In genomic region chr17:8276071-8276470, GRCm38 (mm10) we compare ENCODE assay signal across 31 mouse cellular contexts. TPM values are rescaled to one million over a fixed set of nuclear protein-coding genes. Genes with fewer than 3 reads are reported as not detected.
DNase-seq lines count a peak whose midpoint lies in the region; ATAC-seq lines count a peak whose summit lies in the region.
"Had no signal": no experiment of that assay in that cellular context is flagged by ENCODE, and none has a peak within 500 bp of the region (broad histone marks: within the 10 kb centered on the region; RNA-seq: fewer than 3 reads in every experiment).

No protein-coding gene starts in this region.

- H3K9me3 ChIP-seq in liver, embryonic 12.5 days (replicated peaks), result no peaks in the 10 kb centered on the region
- H3K9me3 ChIP-seq in liver, embryonic 11.5 days (ENCODE audit: control insufficient read depth, low read length), result no peaks in the 10 kb centered on the region
- H3K9me3 ChIP-seq in liver, embryonic 16.5 days (replicated peaks; ENCODE audit: control insufficient read depth, low read length), result no peaks in the 10 kb centered on the region
- H3K9me3 ChIP-seq: embryonic facial prominence, embryonic 13.5 days; forebrain, embryonic 12.5 days; heart, embryonic 10.5 days; hindbrain, embryonic 15.5 days; intestine, embryonic 15.5 days; limb, embryonic 12.5 days; lung, embryonic 15.5 days; midbrain, embryonic 15.5 days; neural tube, embryonic 13.5 days; stomach, embryonic 15.5 days had no signal

- 0 out of 2 replicates have a peak, but pooled peaks cover 17% of the 10 kb centered on the region for H3K27me3 ChIP-seq in liver, embryonic 12.5 days (replicated peaks)
- 0 out of 2 replicates have a peak, but pooled peaks cover 3% of the 10 kb centered on the region for H3K27me3 ChIP-seq in liver, embryonic 11.5 days (replicated peaks; ENCODE audit: control insufficient read depth, insufficient read depth, low read length)
- H3K27me3 ChIP-seq in liver, embryonic 16.5 days (ENCODE audit: control insufficient read depth, insufficient read depth, low read depth, low read length), result no peaks in the 10 kb centered on the region
- H3K27me3 ChIP-seq: hindbrain, embryonic 15.5 days; intestine, embryonic 15.5 days; lung, embryonic 15.5 days; midbrain, embryonic 15.5 days; stomach, embryonic 15.5 days had no signal

- DNase-seq in liver, embryonic 11.5 days (ENCODE audit: low spot score), result no peak
- peak; percentile 54 for DNase-seq in kidney, postnatal 14 days
- DNase-seq in lung, adult 18-20 months, result no peak
- DNase-seq in gastrocnemius, adult 8-10 months (ENCODE audit: low spot score in 2 of 2), result no peak
- no peak for DNase-seq in gastrocnemius, postnatal 25 days
- DNase-seq: adrenal gland, postnatal 10 days; cerebellum, adult 2 months; cerebellum, postnatal 36 days; embryo, embryonic 11 days; lung, postnatal 36 days; thymus, postnatal 4 days had no signal

- no peaks in the 10 kb centered on the region for H3K36me3 ChIP-seq in liver, embryonic 12.5 days
- no peaks in the 10 kb centered on the region for H3K36me3 ChIP-seq in liver, embryonic 11.5 days (ENCODE audit: control insufficient read depth, insufficient read depth, low read length)
- no peaks in the 10 kb centered on the region for H3K36me3 ChIP-seq in liver, embryonic 16.5 days (ENCODE audit: control insufficient read depth, insufficient read depth)
- H3K36me3 ChIP-seq: embryonic facial prominence, embryonic 13.5 days; forebrain, embryonic 12.5 days; heart, embryonic 10.5 days; hindbrain, embryonic 15.5 days; intestine, embryonic 15.5 days; limb, embryonic 12.5 days; lung, embryonic 15.5 days; midbrain, embryonic 15.5 days; neural tube, embryonic 13.5 days; stomach, embryonic 15.5 days had no signal

- peaks cover 13% of the 10 kb centered on the region; the same call in 1 of the 2 replicates for H3K4me1 ChIP-seq in liver, embryonic 12.5 days
- H3K4me1 ChIP-seq in liver, embryonic 11.5 days (replicated peaks; ENCODE audit: control insufficient read depth, insufficient read depth, low read length), result 0 out of 2 replicates have a peak, but pooled peaks cover 2% of the 10 kb centered on the region
- peaks cover 13% of the 10 kb centered on the region for H3K4me1 ChIP-seq in liver, embryonic 16.5 days (ENCODE audit: control insufficient read depth, low read depth, low read length)
- H3K4me1 ChIP-seq: embryonic facial prominence, embryonic 13.5 days; forebrain, embryonic 12.5 days; hindbrain, embryonic 15.5 days; intestine, embryonic 15.5 days; lung, embryonic 15.5 days; midbrain, embryonic 15.5 days; stomach, embryonic 15.5 days had no signal

- H3K4me3 ChIP-seq in liver, embryonic 12.5 days, result no peak overlapping the region
- H3K4me3 ChIP-seq in liver, embryonic 11.5 days (ENCODE audit: low read depth, low read length), result no peak overlapping the region
- no peak overlapping the region for H3K4me3 ChIP-seq in liver, embryonic 16.5 days (ENCODE audit: low read depth, low read length)
- H3K4me3 ChIP-seq: embryonic facial prominence, embryonic 13.5 days; erythroblast, embryonic 14.5 days; forebrain, embryonic 12.5 days; heart, embryonic 10.5 days; hindbrain, embryonic 15.5 days; intestine, embryonic 15.5 days; layer of hippocampus, adult 2 months; limb, embryonic 12.5 days; lung, embryonic 15.5 days; midbrain, embryonic 15.5 days; myocyte; neural tube, embryonic 13.5 days; stomach, embryonic 15.5 days had no signal

- no peak overlapping the region for H3K4me2 ChIP-seq in liver, embryonic 12.5 days
- H3K4me2 ChIP-seq in liver, embryonic 11.5 days, result no peak overlapping the region
- peak overlapping the region; percentile 18; the same call in 1 of the 2 replicates for H3K4me2 ChIP-seq in liver, embryonic 16.5 days (ENCODE audit: low read depth, low read length)
- H3K4me2 ChIP-seq: embryonic facial prominence, embryonic 13.5 days; forebrain, embryonic 12.5 days; hindbrain, embryonic 15.5 days; intestine, embryonic 15.5 days; limb, embryonic 12.5 days; lung, embryonic 15.5 days; midbrain, embryonic 15.5 days; neural tube, embryonic 13.5 days; stomach, embryonic 15.5 days had no signal

- no peak overlapping the region for H3K9ac ChIP-seq in liver, embryonic 12.5 days
- no peak overlapping the region for H3K9ac ChIP-seq in liver, embryonic 11.5 days (ENCODE audit: low read depth, low read length)
- no peak overlapping the region for H3K9ac ChIP-seq in liver, embryonic 16.5 days (ENCODE audit: low read depth, low read length)
- H3K9ac ChIP-seq: embryonic facial prominence, embryonic 13.5 days; forebrain, embryonic 12.5 days; hindbrain, embryonic 15.5 days; intestine, embryonic 15.5 days; limb, embryonic 12.5 days; lung, embryonic 15.5 days; midbrain, embryonic 15.5 days; neural tube, embryonic 13.5 days; stomach, embryonic 15.5 days had no signal

- no peak overlapping the region for H3K27ac ChIP-seq in liver, embryonic 12.5 days
- H3K27ac ChIP-seq in liver, embryonic 11.5 days (ENCODE audit: low read depth, low read length), result no peak overlapping the region
- peak overlapping the region; percentile 79 for H3K27ac ChIP-seq in liver, embryonic 16.5 days (ENCODE audit: low read length)
- H3K27ac ChIP-seq: embryonic facial prominence, embryonic 13.5 days; forebrain, embryonic 12.5 days; heart, embryonic 10.5 days; hindbrain, embryonic 15.5 days; intestine, embryonic 15.5 days; layer of hippocampus, adult 2 months; limb, embryonic 12.5 days; lung, embryonic 15.5 days; midbrain, embryonic 15.5 days; neural tube, embryonic 13.5 days; stomach, embryonic 15.5 days had no signal

- ATAC-seq in liver, embryonic 12.5 days, result peak; percentile 38; the same call in 1 of the 2 replicates
- ATAC-seq in liver, embryonic 11.5 days (replicated peaks; ENCODE audit: low FRiP score), result no peak
- peak; percentile 72 for ATAC-seq in liver, embryonic 16.5 days (ENCODE audit: low read depth)
- ATAC-seq: activated CD4-positive, CD25-positive, alpha-beta regulatory T cell, adult 4 months; intestine, embryonic 15.5 days; midbrain, embryonic 15.5 days had no signal

- 43% methylated on average over 4 of the region's 4 CpGs for WGBS in liver, embryonic 12.5 days (ENCODE audit: insufficient replicate concordance)
- WGBS in liver, embryonic 11.5 days, result 63% methylated on average over 4 of the region's 4 CpGs
- 31% methylated on average over 4 of the region's 4 CpGs for WGBS in liver, embryonic 16.5 days (ENCODE audit: insufficient replicate concordance)

RNA-seq across cellular contexts. Expression of gene Mpc1, which starts 6.6 kb away (rescaled TPM):
- polyA plus RNA-seq in liver, embryonic 12.5 days (2016; fragmentation: Nextera tagmentation; extraction: Ambion mirVana), result 102 and 104 TPM in 2 replicates
- polyA plus RNA-seq in liver, embryonic 11.5 days (2014; fragmentation: Nextera tagmentation; extraction: Ambion mirVana), result 123 and 129 TPM in 2 replicates
- polyA plus RNA-seq in liver, embryonic 16.5 days (2015; fragmentation: Nextera tagmentation; extraction: Ambion mirVana), result 168 and 173 TPM in 2 replicates
- 100 to 1,000 TPM; 425 to 485 (median 461) TPM for total RNA-seq in gastrocnemius, adult 8-10 months (2022)
- total RNA-seq in gastrocnemius, postnatal 25 days (2021), result 100 to 1,000 TPM; 407 to 421 TPM

RNA-seq across cellular contexts. Expression of gene Sft2d1, which starts 34.8 kb away (rescaled TPM):
- polyA plus RNA-seq in liver, embryonic 12.5 days (2016; fragmentation: Nextera tagmentation; extraction: Ambion mirVana), result 64.0 and 64.8 TPM in 2 replicates
- 73.2 and 83.3 TPM in 2 replicates for polyA plus RNA-seq in liver, embryonic 11.5 days (2014; fragmentation: Nextera tagmentation; extraction: Ambion mirVana)
- 44.5 and 47.4 TPM in 2 replicates for polyA plus RNA-seq in liver, embryonic 16.5 days (2015; fragmentation: Nextera tagmentation; extraction: Ambion mirVana)
- total RNA-seq in gastrocnemius, adult 8-10 months (2022), result 1 to 10 TPM; 7.1 to 8.1 (median 7.7) TPM
- total RNA-seq in gastrocnemius, postnatal 25 days (2021), result 1 to 10 TPM; 6.8 to 8.0 TPM

RNA-seq across cellular contexts. Expression of gene Ccr6, which starts 40.2 kb away (rescaled TPM):
- 0.22 TPM in 1 of 2 replicates, not detected in the other for polyA plus RNA-seq in liver, embryonic 12.5 days (2016; fragmentation: Nextera tagmentation; extraction: Ambion mirVana)
- polyA plus RNA-seq in liver, embryonic 11.5 days (2014; fragmentation: Nextera tagmentation; extraction: Ambion mirVana), result not detected in 2 replicates
- polyA plus RNA-seq in liver, embryonic 16.5 days (2015; fragmentation: Nextera tagmentation; extraction: Ambion mirVana), result 0.08 and 0.11 TPM in 2 replicates
- not detected for total RNA-seq in gastrocnemius, adult 8-10 months (2022)
- total RNA-seq in gastrocnemius, postnatal 25 days (2021), result not detected
- total RNA-seq: gastrocnemius, adult 18-20 months; hematopoietic stem cell, adult 5-6 weeks; left cerebral cortex, postnatal 14 days had no signal
- polyA plus RNA-seq: cerebellum, adult 2 months; embryonic facial prominence, embryonic 13.5 days; erythroblast, embryonic 14.5 days; forebrain, embryonic 12.5 days; heart, embryonic 10.5 days; heart, postnatal 0 days; hindbrain, embryonic 15.5 days; limb, embryonic 12.5 days; lung, embryonic 15.5 days; midbrain, embryonic 15.5 days; myocyte; neural tube, embryonic 13.5 days had no signal
